Mouse (Mus musculus) MEL-GATA-1-ER (cell line): ENCODE results near the gene Mbtd1.
A peak's percentile ranks its signal among the peaks of the same experiment; 100 is the strongest.

Experiments used
- DNase-seq: peaks from one replicate; pipeline ENCODE4 v3.0.0-alpha.2; 2012; ENCODE audit warnings: low read depth; ENCODE audit errors: extremely low read depth

Mbtd1 gene

DNA sequence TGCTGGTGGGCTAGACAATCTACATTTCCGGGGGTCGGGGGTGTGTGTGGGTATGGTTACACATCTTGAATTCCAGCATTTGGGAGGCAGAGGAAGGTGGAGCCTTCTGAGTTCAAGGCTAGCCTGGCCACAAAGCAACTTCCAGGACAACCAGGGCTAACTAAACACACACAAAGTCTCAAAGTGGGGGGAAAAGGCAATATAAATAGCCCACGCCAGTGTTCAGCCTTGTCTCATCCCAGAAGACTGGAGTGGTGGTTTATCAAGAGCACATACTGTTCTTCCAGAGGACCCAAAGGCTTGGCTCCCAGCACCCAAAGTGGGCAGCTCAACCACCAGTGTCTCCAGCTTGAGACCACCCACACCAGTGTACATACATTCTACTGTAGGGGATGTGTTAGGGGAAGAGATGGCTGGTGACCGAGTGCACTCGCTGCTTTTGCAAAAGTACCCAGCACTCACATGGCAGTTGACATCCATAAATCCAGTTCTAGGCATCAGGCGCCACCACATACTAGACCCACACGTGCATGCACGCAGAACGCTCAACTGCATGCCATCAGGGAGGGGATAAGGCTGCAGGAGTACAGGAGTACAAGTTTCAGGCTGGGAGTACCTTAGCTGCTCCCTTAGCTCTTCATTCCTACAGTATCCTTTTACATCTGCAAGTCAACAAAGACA lies 63.4 kb downstream of the Mbtd1 start:
- no peak for DNase-seq

DNA sequence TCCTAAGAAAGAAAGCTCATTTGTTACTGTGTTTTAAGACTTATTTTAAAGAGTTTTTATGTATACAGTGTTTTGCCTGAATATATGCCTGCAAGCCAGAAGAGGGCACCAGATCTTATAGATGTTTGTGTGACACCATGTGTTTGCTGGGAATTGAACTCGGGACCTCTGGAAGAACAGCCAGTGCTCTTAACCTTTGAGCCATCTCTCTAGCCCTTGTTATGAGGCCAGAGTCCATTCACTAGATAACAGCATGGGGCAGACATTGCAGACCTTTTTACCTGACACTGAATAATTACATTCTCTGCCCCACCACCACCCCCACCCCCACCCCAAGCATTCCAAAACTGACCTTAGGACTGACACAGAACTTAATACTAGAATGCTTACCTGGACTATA lies 64.4 kb downstream of the Mbtd1 start:
- no peak for DNase-seq

DNA sequence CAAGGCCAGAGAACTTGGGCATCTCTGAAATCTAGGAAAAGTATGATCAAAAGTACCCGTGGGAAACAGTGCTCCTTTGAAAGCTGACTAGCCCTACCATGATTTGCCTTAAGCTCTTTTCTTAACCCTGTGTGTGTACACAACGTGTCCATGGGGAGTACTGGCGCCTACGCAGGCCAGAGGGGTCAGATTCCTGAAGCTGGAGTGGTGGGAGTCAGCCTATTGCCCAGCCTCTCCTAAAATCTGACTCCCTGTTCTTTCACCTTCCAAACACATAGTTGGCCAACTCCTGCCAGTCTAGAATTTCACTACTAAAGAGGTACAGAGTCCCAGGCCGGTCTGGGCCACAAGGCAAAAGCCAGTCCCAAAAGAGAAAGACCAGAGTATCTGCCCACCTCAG lies 66.7 kb downstream of the Mbtd1 start:
- no peak for DNase-seq

DNA sequence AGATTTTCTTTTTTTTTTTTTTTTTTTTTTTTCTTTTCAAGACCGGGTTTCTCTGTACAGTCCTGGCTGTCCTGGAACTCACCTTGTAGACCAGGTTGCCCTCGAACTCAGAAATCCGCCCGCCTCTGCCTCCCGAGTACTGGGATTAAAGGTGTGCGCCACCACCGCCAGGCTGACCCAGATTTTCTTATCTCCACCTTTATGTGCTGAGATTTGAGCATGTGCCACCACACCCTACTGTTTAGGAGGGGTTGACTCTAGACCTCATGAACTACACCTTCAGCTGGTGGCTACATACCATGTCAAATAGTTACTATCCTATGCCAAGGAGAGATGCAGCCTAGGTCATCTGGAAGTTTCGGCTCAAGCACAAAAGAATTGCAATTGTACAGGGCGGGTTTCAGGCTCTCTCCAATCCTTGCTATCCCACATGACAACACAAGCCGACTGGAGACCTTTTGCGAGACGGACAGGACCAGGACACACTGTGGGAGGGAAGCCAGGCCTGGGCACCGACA lies 69.1 kb downstream of the Mbtd1 start:
- no peak for DNase-seq

DNA sequence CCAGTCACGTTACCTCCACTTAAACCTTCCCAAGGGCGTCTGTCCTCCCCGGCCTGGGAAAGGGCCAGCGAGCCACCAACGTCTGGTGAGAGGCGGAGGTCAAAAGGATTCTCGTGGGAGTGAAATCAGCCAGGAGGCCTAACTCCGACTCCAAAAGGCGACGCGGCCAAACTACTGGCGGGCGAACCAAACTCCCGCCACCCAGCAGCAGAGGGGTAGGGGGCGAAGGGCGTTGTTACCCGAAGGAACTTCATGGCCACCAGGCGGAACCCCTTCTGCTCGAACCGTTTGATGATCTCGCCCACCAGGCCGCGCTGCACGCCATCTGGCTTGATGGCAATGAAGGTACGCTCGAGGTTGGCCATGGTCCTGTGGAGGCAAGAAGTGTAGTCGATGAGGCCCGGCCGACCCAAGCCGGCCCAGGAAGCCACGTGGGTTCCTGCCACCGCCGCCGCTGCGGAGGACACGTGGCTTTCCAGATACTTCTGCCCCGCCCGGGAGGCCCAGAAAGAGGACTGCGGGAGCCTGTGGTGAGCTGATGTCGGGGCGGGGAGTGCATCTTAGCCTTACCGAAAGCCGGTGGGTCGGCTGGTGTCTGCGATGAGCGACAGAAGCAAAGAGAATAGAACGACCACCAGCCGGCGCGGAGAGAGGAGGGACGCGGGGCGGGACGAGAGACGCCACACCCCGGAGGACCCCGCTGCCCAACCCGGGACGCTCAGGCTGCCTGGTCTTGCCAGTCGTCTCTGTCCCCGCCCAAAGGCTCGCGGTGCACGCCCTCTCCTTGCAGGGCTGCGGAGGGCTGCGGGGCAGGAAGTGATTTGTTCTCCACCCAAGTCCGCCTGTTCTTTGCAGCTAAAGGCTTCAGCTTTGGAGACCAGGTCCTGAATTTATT lies 69.9 kb downstream of the Mbtd1 start:
- DNase-seq: peak; percentile 77

DNA sequence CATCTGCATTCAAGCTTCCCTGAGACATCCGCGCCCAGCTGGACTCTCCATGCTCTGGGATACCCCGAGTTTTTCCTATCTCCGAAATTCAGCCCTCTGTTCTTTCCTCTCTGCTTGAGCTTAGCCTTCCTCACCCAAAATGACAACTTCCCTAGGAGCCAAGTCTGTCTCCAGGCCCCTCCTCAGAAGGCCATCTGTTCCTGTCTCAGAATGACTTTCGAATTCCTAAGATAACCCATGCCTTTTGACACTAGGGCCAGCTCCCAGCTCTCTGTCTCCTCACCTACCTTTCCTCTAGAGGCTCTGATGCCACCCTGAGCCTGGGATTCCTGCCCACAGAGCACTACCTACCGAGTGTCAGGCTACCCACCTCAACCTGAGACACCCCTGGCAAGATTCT lies 70.5 kb downstream of the Mbtd1 start, which contains the start of gene Nme2:
Gene Nme2 (minus strand): TSS at position 101 of the 400 bp plus-strand sequence.
- DNase-seq: no peak

DNA sequence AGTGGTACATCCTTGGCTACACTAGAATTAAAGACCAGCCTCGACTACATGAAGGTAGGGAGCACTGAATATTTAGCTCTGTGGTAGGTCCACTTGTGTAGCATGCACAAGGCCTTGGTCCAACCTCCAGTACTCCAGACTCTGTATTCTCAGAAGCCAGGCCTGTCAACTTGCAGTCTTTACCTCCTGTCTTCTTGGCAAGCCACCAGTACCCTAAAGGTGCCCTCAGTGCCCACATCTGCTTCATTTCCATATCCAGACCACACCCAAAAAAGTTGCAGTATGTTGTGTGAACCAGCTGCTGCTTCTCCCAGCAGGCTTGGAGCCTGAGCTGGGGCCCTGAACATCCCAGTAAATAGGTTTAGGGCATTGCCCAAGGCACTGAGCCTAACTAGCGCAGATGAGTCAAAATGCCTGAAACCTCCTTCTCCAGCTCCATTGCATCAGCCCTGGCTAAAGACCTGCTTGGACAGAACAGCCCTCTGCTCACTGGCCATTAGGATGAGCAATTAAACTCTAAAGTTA lies 71.4 kb downstream of the Mbtd1 start:
- DNase-seq: no peak

DNA sequence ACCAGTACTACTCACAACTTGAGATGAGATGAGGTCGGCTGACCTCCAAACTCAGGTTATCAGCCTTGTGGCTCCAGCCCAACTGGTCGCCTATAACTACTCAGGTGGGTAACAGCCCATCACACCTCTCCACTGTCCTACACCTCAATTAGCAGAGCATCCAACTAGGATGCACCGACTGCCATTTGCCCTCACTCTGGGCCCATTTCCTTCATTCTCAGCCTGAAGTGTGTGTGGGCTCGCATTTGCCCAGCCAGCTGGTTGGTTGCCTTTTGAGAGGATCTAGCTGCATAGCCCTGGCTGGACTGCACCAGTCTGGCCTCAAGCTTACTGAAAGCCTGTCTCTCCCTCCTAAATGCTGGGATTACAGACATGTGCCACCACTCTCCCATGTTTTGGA lies 72.1 kb downstream of the Mbtd1 start:
- DNase-seq: no peak

DNA sequence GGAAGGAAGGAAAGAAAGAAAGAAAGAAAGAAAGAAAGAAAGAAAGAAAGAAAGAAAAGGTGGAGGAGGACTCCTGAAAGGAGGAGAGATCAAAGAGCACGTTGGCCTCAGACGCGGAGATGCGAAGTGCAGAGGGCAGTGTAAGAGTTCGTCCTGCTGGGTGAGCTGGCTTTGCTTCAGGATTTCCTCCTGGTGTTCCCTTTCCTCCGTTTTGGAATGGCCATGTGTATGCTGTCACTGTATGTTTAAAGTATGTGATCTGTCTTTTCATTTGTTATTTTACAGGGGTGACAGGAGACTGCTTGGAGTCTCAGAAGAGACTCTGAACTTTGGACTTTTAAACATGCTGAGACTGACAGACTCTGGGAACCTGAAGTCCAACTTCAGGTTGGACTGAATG lies 75.8 kb downstream of the Mbtd1 start:
- no peak for DNase-seq

DNA sequence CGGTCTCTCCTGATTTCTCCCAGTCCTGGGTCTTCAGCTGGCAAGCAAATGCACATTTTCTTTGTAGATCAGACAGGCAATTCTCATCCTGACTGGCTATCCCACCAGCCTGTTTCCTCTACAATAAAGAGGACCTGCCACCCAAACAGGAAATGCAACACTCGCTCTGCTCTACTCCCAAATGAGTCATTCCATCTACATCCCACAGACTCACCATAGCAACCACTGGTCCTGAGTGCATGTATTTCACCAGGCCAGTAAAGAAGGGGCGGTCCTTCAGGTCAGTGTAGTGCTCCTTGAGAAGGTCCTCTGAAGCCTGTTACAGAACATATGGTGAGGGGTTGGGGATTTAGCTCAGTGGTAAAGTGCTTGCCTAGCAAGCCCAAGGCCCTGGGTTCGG lies 77.4 kb downstream of the Mbtd1 start:
- no peak for DNase-seq

DNA sequence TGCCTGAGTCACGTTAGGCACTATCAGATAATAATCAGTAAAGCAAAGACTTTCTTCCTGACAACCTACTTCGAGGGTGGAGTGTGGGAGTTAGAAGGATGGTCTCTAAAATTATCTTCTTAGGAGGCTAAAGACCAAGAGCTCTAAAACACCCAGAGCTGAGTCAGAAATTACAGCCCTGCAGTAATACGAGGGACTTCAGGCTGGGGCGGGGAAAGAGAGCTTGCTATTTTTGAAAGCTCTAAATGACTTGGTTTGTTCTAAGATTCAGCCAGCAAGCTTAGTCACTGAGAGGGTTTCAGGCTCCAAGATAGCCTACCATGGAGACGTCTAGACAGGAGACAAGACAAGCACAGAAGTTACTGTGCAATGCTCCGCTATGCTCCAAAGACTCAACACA lies 79.7 kb downstream of the Mbtd1 start:
- DNase-seq: no peak

DNA sequence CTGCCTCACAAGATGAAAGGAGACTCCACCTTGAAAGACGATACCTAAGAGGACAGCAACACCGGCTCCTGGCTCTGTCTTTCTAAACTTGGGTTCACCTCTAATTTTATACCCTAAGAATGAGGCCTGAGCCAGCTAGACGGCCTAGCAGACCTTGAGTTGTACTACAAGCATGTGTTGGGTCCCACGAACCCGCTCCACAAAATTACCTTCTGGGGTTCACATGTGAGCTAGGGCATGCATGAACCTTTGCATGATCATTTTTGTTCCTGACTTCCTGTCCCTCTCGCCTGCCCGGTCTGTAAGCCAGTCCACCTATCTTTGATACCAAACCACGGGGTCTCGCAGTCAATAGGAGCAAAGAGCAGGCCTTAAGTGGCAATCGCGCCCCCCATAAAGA lies 81.7 kb downstream of the Mbtd1 start:
- DNase-seq: peak; percentile 39

DNA sequence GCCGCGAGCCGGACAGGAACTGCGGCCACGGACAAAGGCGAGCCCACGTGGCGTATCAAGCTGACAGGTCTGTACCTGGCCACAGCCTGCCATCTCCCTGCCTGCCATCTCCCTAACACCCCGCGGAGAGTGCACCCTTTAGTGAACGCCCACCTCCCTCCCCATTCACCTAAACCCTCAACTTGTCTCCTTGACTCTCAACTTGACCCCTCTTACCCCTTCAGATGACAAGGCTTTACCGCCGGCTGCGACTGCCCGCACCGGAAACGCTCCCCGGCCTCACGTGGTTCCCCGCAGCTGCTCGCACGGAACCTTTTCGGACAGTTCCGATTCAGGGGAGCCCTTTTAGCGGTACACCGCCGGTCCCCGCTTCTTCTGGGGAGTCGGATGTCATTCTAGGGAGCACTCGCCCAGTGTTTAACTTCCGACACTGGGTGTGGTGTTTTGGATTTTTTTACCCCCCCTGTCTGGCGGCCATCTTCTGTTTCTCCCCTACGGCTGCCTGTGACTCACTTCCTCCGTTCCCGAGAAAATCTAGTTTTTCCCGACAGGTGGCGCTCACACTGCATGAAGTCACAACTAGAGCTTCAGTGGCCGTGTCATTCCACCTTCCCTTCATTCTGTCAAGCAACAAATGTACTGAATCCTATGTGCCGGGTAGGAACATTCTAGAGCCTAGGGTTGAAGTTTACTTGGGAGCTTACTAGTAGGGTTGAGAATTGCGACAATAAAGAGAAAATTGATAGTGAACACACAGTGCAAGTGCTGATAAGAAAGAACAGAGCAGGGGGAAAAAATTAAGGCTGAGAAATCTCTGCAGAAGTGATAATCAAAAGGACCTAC lies 82.6 kb downstream of the Mbtd1 start, which contains the start of the genes Gm20390 and Nme1:
Gene Gm20390 (minus strand): TSS at position 289 of the 843 bp plus-strand sequence.
Gene Nme1 (minus strand): TSS at position 517 of the 843 bp plus-strand sequence.
- DNase-seq: peak; percentile 96

DNA sequence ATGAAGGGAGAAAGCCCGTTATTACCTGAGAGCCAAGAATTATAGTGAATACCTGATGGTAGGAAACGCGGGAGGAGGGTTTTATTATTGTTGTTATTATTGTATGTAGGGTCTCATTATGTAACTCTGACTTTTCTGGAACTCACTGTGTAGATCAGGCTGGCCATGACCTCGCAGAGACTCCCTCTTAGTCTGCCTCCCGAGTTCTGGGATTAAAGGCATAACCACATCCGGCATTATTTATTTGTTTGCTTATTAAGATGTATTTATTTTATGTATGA lies 83.1 kb downstream of the Mbtd1 start:
- DNase-seq: no peak

DNA sequence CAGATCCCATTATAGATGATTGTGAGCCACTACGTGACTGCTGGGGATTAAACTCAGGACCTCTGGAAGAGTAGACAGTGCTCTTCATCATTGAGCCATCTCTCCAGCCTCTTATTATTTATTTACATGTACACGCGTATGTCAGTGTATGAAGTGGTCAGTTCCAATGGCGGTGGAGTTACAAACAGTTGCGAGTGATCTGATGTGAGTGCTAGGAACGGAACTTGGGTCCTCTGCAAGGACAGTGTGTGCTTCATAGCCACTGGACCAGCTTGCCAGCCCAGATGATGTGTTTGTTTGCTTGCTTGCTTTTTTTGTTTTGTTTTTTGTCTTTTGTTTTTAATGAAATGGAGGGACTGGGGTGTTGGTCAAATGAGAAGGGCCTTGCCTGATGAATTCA lies 83.5 kb downstream of the Mbtd1 start:
- DNase-seq: no peak

DNA sequence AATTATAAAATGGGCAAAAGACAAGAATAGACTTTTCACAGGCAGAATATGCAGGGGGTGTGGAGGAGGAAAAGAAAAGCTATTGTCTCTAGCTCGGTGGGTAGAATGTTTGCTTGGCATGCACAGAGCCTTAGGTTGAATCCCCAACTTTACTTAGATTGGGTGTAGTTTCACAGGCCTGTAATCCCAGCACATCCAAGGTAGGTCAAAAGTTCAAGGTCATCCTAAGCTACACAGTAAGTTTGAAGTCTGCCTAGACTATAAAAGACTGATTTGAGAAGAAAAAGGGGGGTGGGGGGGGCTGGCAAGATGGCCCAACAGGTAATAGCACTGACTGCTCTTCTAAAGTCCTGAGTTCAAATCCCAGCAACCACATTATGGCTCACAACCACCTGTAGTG lies 84.1 kb downstream of the Mbtd1 start:
- no peak for DNase-seq

DNA sequence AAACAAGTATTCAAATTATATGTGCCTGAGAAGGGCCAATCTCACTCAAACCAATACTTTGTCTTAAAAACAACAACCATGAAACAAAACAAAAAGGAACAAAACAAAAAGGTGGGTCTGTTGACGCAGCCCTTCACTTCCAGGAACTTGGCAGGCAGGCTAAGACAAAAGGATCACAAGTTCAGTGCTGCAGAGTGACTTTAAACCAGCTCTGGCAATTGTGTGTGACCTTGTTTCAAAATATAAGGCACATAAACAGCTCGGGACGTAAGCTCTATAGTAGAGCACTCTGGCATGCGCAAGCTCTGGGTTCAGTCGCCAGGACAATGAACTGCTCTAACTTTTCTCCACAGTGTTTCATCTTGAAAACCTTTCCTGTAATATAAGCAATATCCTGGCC lies 87.3 kb downstream of the Mbtd1 start:
- DNase-seq: no peak

DNA sequence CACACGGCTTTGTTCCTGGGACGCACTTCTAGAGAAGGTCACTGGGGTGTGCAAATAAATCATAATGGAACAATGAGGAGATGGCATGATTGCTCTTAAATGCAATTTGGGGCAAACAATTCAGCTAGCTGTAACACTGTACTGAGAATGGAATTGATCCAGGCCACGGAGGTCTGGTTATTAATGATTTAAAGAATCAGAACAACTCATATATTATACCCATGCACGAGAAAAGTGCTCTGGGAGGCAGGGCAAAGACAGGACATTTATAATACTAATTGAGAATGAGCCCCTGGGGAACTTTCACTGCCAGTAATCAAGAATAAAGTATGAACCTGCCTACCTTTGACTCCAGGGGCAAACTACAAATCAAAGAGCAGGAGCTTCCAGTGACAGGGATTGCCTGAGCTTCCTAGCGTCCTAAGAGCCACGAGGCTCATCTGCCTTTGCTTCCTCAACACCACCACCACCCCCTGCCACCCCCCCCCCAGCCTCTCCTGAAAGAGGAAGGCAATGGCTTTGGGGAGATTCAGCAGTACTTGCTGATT lies 93.9 kb downstream of the Mbtd1 start:
- DNase-seq: no peak

DNA sequence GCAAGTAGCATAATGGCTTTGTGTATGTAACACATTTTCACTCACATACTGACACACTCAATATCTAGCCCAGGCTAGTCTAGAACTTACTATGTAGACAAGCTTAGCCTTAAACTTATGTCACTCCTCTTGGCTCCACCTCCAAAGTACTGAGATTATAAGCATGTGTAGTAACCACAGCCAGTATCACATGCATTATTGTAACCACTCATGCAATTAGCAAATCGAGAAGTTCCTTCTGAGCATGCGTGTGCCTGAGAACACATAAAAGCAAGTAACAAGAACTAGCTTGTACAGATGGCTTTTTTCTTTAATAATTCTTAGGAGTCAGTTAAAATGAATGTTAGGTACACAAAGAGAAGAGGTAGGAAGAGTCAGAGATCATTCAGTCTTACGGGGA lies 99.0 kb downstream of the Mbtd1 start:
- DNase-seq: no peak

DNA sequence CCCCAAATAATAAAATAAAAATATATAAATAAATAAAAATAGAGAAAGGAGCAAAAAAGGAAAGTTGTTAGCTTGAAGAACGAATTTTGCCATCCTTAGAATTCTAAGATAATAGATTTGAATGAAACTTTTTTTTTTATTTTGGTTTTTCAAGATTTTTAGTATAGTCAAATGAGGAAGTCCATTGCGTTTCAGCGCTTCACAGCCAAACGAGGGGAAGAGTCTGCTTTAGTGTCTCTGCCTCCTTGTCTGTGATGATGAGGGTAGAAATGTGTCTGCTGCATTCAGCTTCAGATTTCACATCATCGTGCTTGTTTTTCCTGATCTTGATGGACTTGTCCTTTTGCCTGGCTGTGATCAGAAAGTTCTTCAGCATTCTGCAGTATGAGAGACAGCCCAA lies 99.6 kb downstream of the Mbtd1 start:
- DNase-seq: no peak

DNA sequence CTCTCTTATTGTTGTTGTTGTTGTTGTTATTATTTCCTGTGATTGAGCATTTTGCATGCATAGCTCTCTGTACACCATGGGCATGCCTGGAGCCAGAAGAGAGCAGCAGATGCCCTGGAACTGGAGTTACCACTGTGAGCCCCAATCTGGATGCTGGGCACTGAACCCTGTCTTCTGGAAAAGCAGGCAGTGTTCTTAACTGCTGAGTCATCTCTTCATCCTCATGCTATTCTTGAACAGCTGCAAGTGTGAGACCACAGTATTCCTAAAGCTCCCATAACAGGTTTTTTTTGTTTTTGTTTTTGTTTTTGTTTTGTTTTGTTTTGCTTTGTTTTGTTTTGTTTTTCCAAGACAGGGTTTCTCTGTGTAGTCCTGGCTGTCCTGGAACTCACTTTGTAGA lies 100.6 kb downstream of the Mbtd1 start:
- DNase-seq: no peak
